Mouse (Mus musculus): ENCODE data around the gene Hsd17b14. TPM values are rescaled to one million over a fixed set of nuclear protein-coding genes. Genes with fewer than 3 reads are reported as not detected.

Hsd17b14 gene
- polyA plus RNA-seq, 1 experiment from 2014 or later = not detected

Other genes with a start within 250 kb of the Hsd17b14 start
- 9.4 and 12.0 TPM in 2 replicates for gene Trpm4, start 221.1 kb upstream of the Hsd17b14 start, polyA plus RNA-seq (2015; fragmentation: Nextera tagmentation; extraction: Ambion mirVana)
- gene Hrc, start 219.6 kb upstream of the Hsd17b14 start, polyA plus RNA-seq (2015; fragmentation: Nextera tagmentation; extraction: Ambion mirVana) = 0.75 and 0.79 TPM in 2 replicates
- gene Ppfia3, start 187.9 kb upstream of the Hsd17b14 start, polyA plus RNA-seq (2015; fragmentation: Nextera tagmentation; extraction: Ambion mirVana) = 27.3 and 29.5 TPM in 2 replicates
- 48.2 and 58.3 TPM in 2 replicates for gene Lin7b, start 184.3 kb upstream of the Hsd17b14 start, polyA plus RNA-seq (2015; fragmentation: Nextera tagmentation; extraction: Ambion mirVana)
- gene Snrnp70, start 159.2 kb upstream of the Hsd17b14 start, polyA plus RNA-seq (2015; fragmentation: Nextera tagmentation; extraction: Ambion mirVana) = 166 and 190 TPM in 2 replicates
- 0.08 and 0.09 TPM in 2 replicates for gene Kcna7, start 149.2 kb upstream of the Hsd17b14 start, polyA plus RNA-seq (2015; fragmentation: Nextera tagmentation; extraction: Ambion mirVana)
- 0.91 TPM in 1 of 2 replicates, not detected in the other for gene Ntf5, start 141.2 kb upstream of the Hsd17b14 start, polyA plus RNA-seq (2015; fragmentation: Nextera tagmentation; extraction: Ambion mirVana)
- 0.24 TPM in 1 of 2 replicates, not detected in the other for gene Lhb, start 134.1 kb upstream of the Hsd17b14 start, polyA plus RNA-seq (2015; fragmentation: Nextera tagmentation; extraction: Ambion mirVana)
- 21.7 and 24.0 TPM in 2 replicates for gene Gys1, start 120.0 kb upstream of the Hsd17b14 start, polyA plus RNA-seq (2015; fragmentation: Nextera tagmentation; extraction: Ambion mirVana)
- 92.7 and 114 TPM in 2 replicates for gene Ruvbl2, start 116.8 kb upstream of the Hsd17b14 start, polyA plus RNA-seq (2015; fragmentation: Nextera tagmentation; extraction: Ambion mirVana)
- 4,883 and 5,335 TPM in 2 replicates for gene Ftl1, start 95.0 kb upstream of the Hsd17b14 start, polyA plus RNA-seq (2015; fragmentation: Nextera tagmentation; extraction: Ambion mirVana)
- gene Bax, start 88.0 kb upstream of the Hsd17b14 start, polyA plus RNA-seq (2015; fragmentation: Nextera tagmentation; extraction: Ambion mirVana) = 224 and 236 TPM in 2 replicates
- gene Tulp2, start 73.0 kb upstream of the Hsd17b14 start, polyA plus RNA-seq (2015; fragmentation: Nextera tagmentation; extraction: Ambion mirVana) = 0.15 and 0.59 TPM in 2 replicates
- not detected in 2 replicates for gene Gm45808, start 68.1 kb upstream of the Hsd17b14 start, polyA plus RNA-seq (2015; fragmentation: Nextera tagmentation; extraction: Ambion mirVana)
- 4.2 and 4.8 TPM in 2 replicates for gene Dhdh, start 66.1 kb upstream of the Hsd17b14 start, polyA plus RNA-seq (2015; fragmentation: Nextera tagmentation; extraction: Ambion mirVana)
- 140 and 158 TPM in 2 replicates for gene Nucb1, start 44.5 kb upstream of the Hsd17b14 start, polyA plus RNA-seq (2015; fragmentation: Nextera tagmentation; extraction: Ambion mirVana)
- 17.8 and 18.4 TPM in 2 replicates for gene Ppp1r15a, start 28.6 kb upstream of the Hsd17b14 start, polyA plus RNA-seq (2015; fragmentation: Nextera tagmentation; extraction: Ambion mirVana)
- 4.3 and 4.7 TPM in 2 replicates for gene Plekha4, start 28.6 kb upstream of the Hsd17b14 start, polyA plus RNA-seq (2015; fragmentation: Nextera tagmentation; extraction: Ambion mirVana)
- gene Bcat2, start 15.3 kb downstream of the Hsd17b14 start, polyA plus RNA-seq (2015; fragmentation: Nextera tagmentation; extraction: Ambion mirVana) = 25.4 and 31.9 TPM in 2 replicates
- 0.17 and 2.3 TPM in 2 replicates for gene Fgf21, start 60.6 kb downstream of the Hsd17b14 start, polyA plus RNA-seq (2015; fragmentation: Nextera tagmentation; extraction: Ambion mirVana)
- gene Fut1, start 62.4 kb downstream of the Hsd17b14 start, polyA plus RNA-seq (2015; fragmentation: Nextera tagmentation; extraction: Ambion mirVana) = 0.69 TPM in 1 of 2 replicates, not detected in the other
- 0.14 TPM in 1 of 2 replicates, not detected in the other for gene Izumo1, start 66.9 kb downstream of the Hsd17b14 start, polyA plus RNA-seq (2015; fragmentation: Nextera tagmentation; extraction: Ambion mirVana)
- 15.4 and 17.6 TPM in 2 replicates for gene Rasip1, start 72.6 kb downstream of the Hsd17b14 start, polyA plus RNA-seq (2015; fragmentation: Nextera tagmentation; extraction: Ambion mirVana)
- gene Mamstr, start 85.1 kb downstream of the Hsd17b14 start, polyA plus RNA-seq (2015; fragmentation: Nextera tagmentation; extraction: Ambion mirVana) = 4.5 and 5.6 TPM in 2 replicates
- 0.36 and 2.5 TPM in 2 replicates for gene Fut2, start 111.5 kb downstream of the Hsd17b14 start, polyA plus RNA-seq (2015; fragmentation: Nextera tagmentation; extraction: Ambion mirVana)
- gene Ntn5, start 129.1 kb downstream of the Hsd17b14 start, polyA plus RNA-seq (2015; fragmentation: Nextera tagmentation; extraction: Ambion mirVana) = 1.7 and 1.9 TPM in 2 replicates
- 0.47 and 0.77 TPM in 2 replicates for gene Sec1, start 139.5 kb downstream of the Hsd17b14 start, polyA plus RNA-seq (2015; fragmentation: Nextera tagmentation; extraction: Ambion mirVana)
- 57.0 and 71.4 TPM in 2 replicates for gene Car11, start 144.9 kb downstream of the Hsd17b14 start, polyA plus RNA-seq (2015; fragmentation: Nextera tagmentation; extraction: Ambion mirVana)
- gene Dbp, start 150.2 kb downstream of the Hsd17b14 start, polyA plus RNA-seq (2015; fragmentation: Nextera tagmentation; extraction: Ambion mirVana) = 3.3 and 3.9 TPM in 2 replicates
- 573 and 682 TPM in 2 replicates for gene Rpl18, start 160.6 kb downstream of the Hsd17b14 start, polyA plus RNA-seq (2015; fragmentation: Nextera tagmentation; extraction: Ambion mirVana)
- gene Sphk2, start 163.1 kb downstream of the Hsd17b14 start, polyA plus RNA-seq (2015; fragmentation: Nextera tagmentation; extraction: Ambion mirVana) = 23.0 and 25.7 TPM in 2 replicates
- gene Fam83e, start 166.3 kb downstream of the Hsd17b14 start, polyA plus RNA-seq (2015; fragmentation: Nextera tagmentation; extraction: Ambion mirVana) = 0.50 and 1.5 TPM in 2 replicates
- not detected in 2 replicates for gene Spaca4, start 170.9 kb downstream of the Hsd17b14 start, polyA plus RNA-seq (2015; fragmentation: Nextera tagmentation; extraction: Ambion mirVana)
- gene Lmtk3, start 228.8 kb downstream of the Hsd17b14 start, polyA plus RNA-seq (2015; fragmentation: Nextera tagmentation; extraction: Ambion mirVana) = 19.3 and 26.0 TPM in 2 replicates
- gene Sult2b1, start 229.8 kb downstream of the Hsd17b14 start, polyA plus RNA-seq (2015; fragmentation: Nextera tagmentation; extraction: Ambion mirVana) = 7.1 and 8.6 TPM in 2 replicates